Mouse (Mus musculus) kidney, adult 2 months (tissue): ENCODE measurements around the gene Camkk1.

Source experiments
- CTCF ChIP-seq: fragments of 200-500 bp; conservative IDR thresholded peaks from 2 replicates; pipeline ENCODE4 v1.5.1; 2011; ENCODE audit warnings: low read depth, mild to moderate bottlenecking, control low read depth, low read length, moderate library complexity, mixed read lengths; ENCODE audit not compliant: insufficient read depth, insufficient read length
- POLR2A ChIP-seq: fragments of 200-500 bp; IDR thresholded peaks from one replicate; pipeline ENCODE4 v1.6.1; 2011; ENCODE audit warnings: low read depth, low read length, control low read depth

DNA sequence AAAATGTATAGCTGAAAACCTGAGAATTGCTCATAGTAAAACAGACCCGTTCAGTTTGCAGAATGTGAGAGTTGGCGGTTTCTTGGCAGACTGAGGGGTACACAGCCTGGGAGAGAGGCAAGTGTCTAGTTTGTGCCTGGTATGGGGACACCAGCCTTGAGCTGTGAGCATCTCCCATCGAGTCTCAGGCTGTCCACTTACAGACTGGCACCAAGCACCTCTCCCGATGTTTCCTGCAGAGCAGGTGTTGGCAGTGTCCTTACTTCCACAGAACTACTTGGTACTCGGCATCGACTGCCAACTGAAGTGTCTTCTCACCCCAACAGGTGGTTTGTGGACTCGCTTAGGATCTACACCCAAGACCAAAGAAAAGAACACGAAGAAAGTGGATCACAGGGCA, 59.8 kb downstream of the Camkk1 start:
- no peak for TF ChIP-seq POLR2A
- TF ChIP-seq CTCF = no peak
